Mouse (Mus musculus): ENCODE data around the gene Gpr153. TPM values are rescaled to one million over a fixed set of nuclear protein-coding genes. Genes with fewer than 3 reads are reported as not detected.

The Gpr153 gene
- total RNA-seq, 2 experiments from 2014 or later, result 5.3 to 6.1 TPM

- peak in 1 of 2 experiments; percentile 46 for DNase-seq
Measured at GRCm38 (mm10) chr4:152318517-152319234, 44.6 kb downstream of the Gpr153 start, which contains the start of gene Rnf207. Gene Rnf207, minus strand, starts transcription at chr4:152318993.

- no peak for DNase-seq
Measured at GRCm38 (mm10) chr4:152321464-152321863, 47.4 kb downstream of the Gpr153 start.

GRCm38 (mm10) chr4:152324641-152325562 is 50.9 kb downstream of the Gpr153 start:
- no peak for DNase-seq

GRCm38 (mm10) chr4:152325574-152326411 is 51.8 kb downstream of the Gpr153 start, which contains the start of gene Rpl22:
Gene Rpl22, plus strand, starts transcription at chr4:152325742.
- peak; percentile 94 to 95 for DNase-seq

- DNase-seq, result no peak
Measured at GRCm38 (mm10) chr4:152326543-152326942, 52.5 kb downstream of the Gpr153 start.

GRCm38 (mm10) chr4:152328691-152329090 is 54.7 kb downstream of the Gpr153 start:
- no peak for DNase-seq

GRCm38 (mm10) chr4:152332952-152333351 is 58.9 kb downstream of the Gpr153 start:
- DNase-seq, result peak; percentile 51 to 65

GRCm38 (mm10) chr4:152333587-152333986 is 59.6 kb downstream of the Gpr153 start:
- DNase-seq, result no peak

Other genes with a start within 250 kb of the Gpr153 start
- 10 to 100 TPM; 11.7 to 13.7 TPM for gene Zbtb48, start 246.6 kb upstream of the Gpr153 start, total RNA-seq (2021)
- gene Tas1r1, start 235.7 kb upstream of the Gpr153 start, total RNA-seq (2021), result under 1 TPM; 0.33 to 0.62 TPM
- gene Nol9, start 234.9 kb upstream of the Gpr153 start, total RNA-seq (2021), result 10 to 100 TPM; 19.7 to 21.3 TPM
- gene Plekhg5, start 201.7 kb upstream of the Gpr153 start, total RNA-seq (2021), result 100 to 1,000 TPM; 158 to 166 TPM
- gene Tnfrsf25, start 158.3 kb upstream of the Gpr153 start, total RNA-seq (2021), result 10 to 100 TPM; 46.5 to 65.3 TPM
- gene Espn, start 121.9 kb upstream of the Gpr153 start, total RNA-seq (2021), result 1 to 10 TPM; 1.4 to 1.5 TPM
- not detected for gene Hes2, start 115.4 kb upstream of the Gpr153 start, total RNA-seq (2021)
- 100 to 1,000 TPM; 331 to 345 TPM for gene Acot7, start 96.1 kb upstream of the Gpr153 start, total RNA-seq (2021)
- gene Hes3, start 17.4 kb downstream of the Gpr153 start, total RNA-seq (2021), result not detected
- gene Icmt, start 23.0 kb downstream of the Gpr153 start, total RNA-seq (2021), result 10 to 100 TPM; 43.9 to 44.7 TPM
- gene Rnf207, start 44.8 kb downstream of the Gpr153 start, total RNA-seq (2021), result 1 to 10 TPM; 4.7 to 6.1 TPM
- gene Rpl22, start 51.5 kb downstream of the Gpr153 start, total RNA-seq (2021), result 100 to 1,000 TPM; 203 TPM
- 100 to 1,000 TPM; 124 to 130 TPM for gene Chd5, start 64.4 kb downstream of the Gpr153 start, total RNA-seq (2021)
- 10 to 100 TPM; 26.6 to 30.1 TPM for gene Nphp4, start 202.5 kb downstream of the Gpr153 start, total RNA-seq (2021)
- gene Kcnab2, start 203.6 kb downstream of the Gpr153 start, total RNA-seq (2021), result 100 to 1,000 TPM; 725 to 726 TPM

Measured in layer of hippocampus, postnatal 36 days (tissue).